10 mouse cellular contexts compared by ENCODE assay signal in genomic region chr9:14382256-14382791, GRCm38 (mm10). TPM values are rescaled to one million over a fixed set of nuclear protein-coding genes. Genes with fewer than 3 reads are reported as not detected.
DNase-seq lines count a peak whose midpoint lies in the region; ATAC-seq and TF ChIP-seq lines count a peak whose summit lies in the region.
"Had no signal": no experiment of that assay in that cellular context is flagged by ENCODE, and none has a peak within 500 bp of the region (broad histone marks: within the 10 kb centered on the region; RNA-seq: fewer than 3 reads in every experiment).

No protein-coding gene starts in this region.

- H3K9ac ChIP-seq in heart, embryonic 12.5 days = no peak overlapping the region
- no peak overlapping the region; the same call in 1 of the 2 replicates for H3K9ac ChIP-seq in liver, embryonic 14.5 days (replicated peaks)
- no peak overlapping the region for H3K9ac ChIP-seq in midbrain, embryonic 13.5 days (replicated peaks)

- intact Hi-C loops in heart, postnatal 10 days (cut with DNase I) = no loop called here
- intact Hi-C loops in left cerebral cortex, postnatal 14 days (cut with DNase I) = loop anchor here (10.0 kb wide), 1 partner anchor 112 kb away; no protein-coding TSS in a partner anchor

- no peaks in the 10 kb centered on the region for H3K36me3 ChIP-seq in heart, embryonic 12.5 days
- peaks cover 12% of the 10 kb centered on the region for H3K36me3 ChIP-seq in liver, embryonic 14.5 days (replicated peaks; ENCODE audit: control insufficient read depth, insufficient read depth, low read depth)
- H3K36me3 ChIP-seq in midbrain, embryonic 13.5 days = no peaks in the 10 kb centered on the region

- no peaks in the 10 kb centered on the region for H3K9me3 ChIP-seq in heart, embryonic 12.5 days (replicated peaks)
- H3K9me3 ChIP-seq in liver, embryonic 14.5 days (ENCODE audit: control insufficient read depth, low read length) = no peaks in the 10 kb centered on the region
- H3K9me3 ChIP-seq in midbrain, embryonic 13.5 days = no peaks in the 10 kb centered on the region
- H3K9me3 ChIP-seq: forebrain, embryonic 13.5 days had no signal

- peak overlapping the region; percentile 94; the same call in 1 of the 2 replicates for H3K4me2 ChIP-seq in heart, embryonic 12.5 days
- H3K4me2 ChIP-seq in liver, embryonic 14.5 days (ENCODE audit: low read depth) = peak overlapping the region; percentile 80
- H3K4me2 ChIP-seq in midbrain, embryonic 13.5 days (replicated peaks) = peak overlapping the region; percentile 89; the same call in 1 of the 2 replicates

- no peak overlapping the region for H3K4me3 ChIP-seq in heart, embryonic 12.5 days
- H3K4me3 ChIP-seq in layer of hippocampus, adult 2 months = no peak overlapping the region
- H3K4me3 ChIP-seq in liver, embryonic 14.5 days (ENCODE audit: insufficient read depth in 1 of 2, low read depth in 2 of 2, low read length in 2 of 2) = no peak overlapping the region
- no peak overlapping the region for H3K4me3 ChIP-seq in midbrain, embryonic 13.5 days (replicated peaks)

- no peak for DNase-seq in heart, postnatal 10 days
- no peak for DNase-seq in layer of hippocampus, adult 2 months (ENCODE audit: low spot score in 2 of 2)
- no peak for DNase-seq in layer of hippocampus, postnatal 10 days (ENCODE audit: low spot score in 2 of 2)
- no peak for DNase-seq in liver, embryonic 14.5 days (ENCODE audit: low read depth in 3 of 3, low spot score in 3 of 3)
- DNase-seq in layer of hippocampus, postnatal 14 days (ENCODE audit: low spot score in 2 of 2) = no peak
- no peak for DNase-seq in left cerebral cortex, postnatal 14 days (ENCODE audit: low spot score in 2 of 2)

- no peak for ATAC-seq in heart, embryonic 12.5 days (ENCODE audit: insufficient number of reproducible peaks, low FRiP score)
- ATAC-seq in liver, embryonic 14.5 days (ENCODE audit: insufficient read depth) = no peak
- no peak for ATAC-seq in midbrain, embryonic 13.5 days
- ATAC-seq: activated CD4-positive, CD25-positive, alpha-beta regulatory T cell, adult 4 months had no signal

- peaks cover 6% of the 10 kb centered on the region; the same call in 1 of the 2 replicates for H3K27me3 ChIP-seq in heart, embryonic 12.5 days (replicated peaks)
- no peaks in the 10 kb centered on the region for H3K27me3 ChIP-seq in liver, embryonic 14.5 days (ENCODE audit: control insufficient read depth, insufficient read depth, low read length)
- H3K27me3 ChIP-seq in midbrain, embryonic 13.5 days = peaks cover 11% of the 10 kb centered on the region; the same call in 1 of the 2 replicates

- TF ChIP-seq CTCF in layer of hippocampus, adult 2 months (conservative IDR thresholded peaks at IDR 0.05) = no peak
- no peak for TF ChIP-seq CTCF in liver, embryonic 14.5 days (IDR thresholded peaks at IDR 0.05; ENCODE audit: low read depth)

- 64% methylated on average over 5 of the region's 5 CpGs for WGBS in heart, embryonic 12.5 days
- WGBS in liver, embryonic 14.5 days (ENCODE audit: insufficient replicate concordance) = 62% methylated on average over 5 of the region's 5 CpGs
- 74% methylated on average over 5 of the region's 5 CpGs for WGBS in midbrain, embryonic 13.5 days

- peaks cover 18% of the 10 kb centered on the region; the same call in 1 of the 2 replicates for H3K4me1 ChIP-seq in heart, embryonic 12.5 days (replicated peaks)
- peaks cover 36 to 50% of the 10 kb centered on the region in 2 experiments for H3K4me1 ChIP-seq in liver, embryonic 14.5 days (replicated peaks; ENCODE audit: control insufficient read depth in 2 of 2, insufficient read depth in 2 of 2, low read length in 1 of 2)
- H3K4me1 ChIP-seq in midbrain, embryonic 13.5 days (replicated peaks) = peaks cover 17% of the 10 kb centered on the region

- no peak overlapping the region for H3K27ac ChIP-seq in heart, embryonic 12.5 days (ENCODE audit: poor library complexity, severe bottlenecking)
- peak overlapping the region; percentile 98 for H3K27ac ChIP-seq in layer of hippocampus, adult 2 months
- H3K27ac ChIP-seq in liver, embryonic 14.5 days = peak overlapping the region; percentile 64
- no peak overlapping the region for H3K27ac ChIP-seq in midbrain, embryonic 13.5 days
- H3K27ac ChIP-seq: forebrain, embryonic 13.5 days had no signal

- no peak for TF ChIP-seq EP300 in liver, embryonic 14.5 days (IDR thresholded peaks at IDR 0.05; ENCODE audit: low read depth)

RNA-seq across cellular contexts. Expression of gene Endod1, which starts 1.0 kb away (rescaled TPM):
- polyA plus RNA-seq in heart, embryonic 12.5 days (2016; fragmentation: Nextera tagmentation; extraction: Ambion mirVana) = 10.7 TPM in 2 replicates
- total RNA-seq in heart, postnatal 10 days (2021) = 10 to 100 TPM; 12.7 to 13.0 TPM
- 10 to 100 TPM; 67.3 to 73.6 TPM for total RNA-seq in layer of hippocampus, adult 2 months (2021)
- 10 to 100 TPM; 38.8 to 43.2 TPM for total RNA-seq in layer of hippocampus, postnatal 10 days (2021)
- polyA plus RNA-seq in liver, embryonic 14.5 days (2012; rRNA removed) = 18.8 and 22.3 TPM in 2 replicates
- 41.8 and 42.3 TPM in 2 replicates for polyA plus RNA-seq in liver, embryonic 14.5 days (2014; fragmentation: Nextera tagmentation; extraction: Ambion mirVana)
- polyA plus RNA-seq in midbrain, embryonic 13.5 days (2015; fragmentation: Nextera tagmentation; extraction: Ambion mirVana) = 9.0 and 11.1 TPM in 2 replicates
- 10 to 100 TPM; 47.3 to 49.6 TPM for total RNA-seq in layer of hippocampus, postnatal 14 days (2021)
- total RNA-seq in left cerebral cortex, postnatal 14 days (2021) = 10 to 100 TPM; 46.4 to 47.2 TPM

Comparison
In these comparisons a context has a peak if more than half of its experiments do, and no peak if none do; other contexts are left out.
1. H3K27ac ChIP-seq: peak in layer of hippocampus, adult 2 months (single experiment) and liver, embryonic 14.5 days (single experiment); none in heart, embryonic 12.5 days (single experiment) and midbrain, embryonic 13.5 days (single experiment).
2. Peak in every context shown above with its lines, with median percentiles within 50 percentile points of each other: H3K4me2 ChIP-seq.